In the genomic region with DNA sequence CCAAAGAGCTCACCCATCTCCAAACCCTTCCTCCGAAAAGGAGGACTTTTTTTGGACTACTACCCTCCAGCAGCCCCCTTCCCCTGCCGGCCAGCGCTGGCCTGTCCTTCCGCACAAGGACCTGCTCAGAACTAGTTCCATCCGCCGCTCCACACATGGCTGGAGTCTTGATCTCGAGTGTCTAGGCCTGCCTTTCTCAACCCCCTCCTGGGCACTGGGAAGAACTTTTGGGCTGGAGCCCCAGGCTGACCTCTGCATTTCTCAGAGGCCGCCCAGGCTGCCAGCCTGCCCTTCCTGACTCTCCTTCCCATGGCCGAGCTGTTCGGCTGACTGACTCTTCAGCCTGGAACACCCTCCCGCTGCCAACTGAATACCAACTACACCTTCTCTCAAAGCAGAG, we compare ENCODE assay signal across 7 mouse cellular contexts. TPM values are rescaled to one million over a fixed set of nuclear protein-coding genes. Genes with fewer than 3 reads are reported as not detected.
DNase-seq lines count a peak whose midpoint lies in the region; ATAC-seq and TF ChIP-seq lines count a peak whose summit lies in the region.

No protein-coding gene starts in this region.

- H3K27ac ChIP-seq in lung, postnatal 0 days (ENCODE audit: low read length) = no peak overlapping the region
- no peak overlapping the region for H3K27ac ChIP-seq in forebrain, embryonic 14.5 days (ENCODE audit: low read depth, low read length)
- H3K27ac ChIP-seq in limb, embryonic 10.5 days = no peak overlapping the region
- no peak overlapping the region for H3K27ac ChIP-seq in small intestine, adult 2 months (ENCODE audit: insufficient read depth, low read depth, low read length)

- 11% methylated on average over 11 of the region's 11 CpGs for WGBS in lung, postnatal 0 days
- WGBS in forebrain, embryonic 14.5 days = 19% methylated on average over 11 of the region's 11 CpGs
- WGBS in limb, embryonic 10.5 days = 19% methylated on average over 11 of the region's 11 CpGs
- 20% methylated on average over 11 of the region's 11 CpGs for WGBS in small intestine, adult 2 months
- WGBS in lung, adult 2 months = 6% methylated on average over 11 of the region's 11 CpGs

- peaks cover 63% of the 10 kb centered on the region for H3K27me3 ChIP-seq in lung, postnatal 0 days (replicated peaks; ENCODE audit: insufficient read depth, low read length)
- peaks cover 71% of the 10 kb centered on the region for H3K27me3 ChIP-seq in forebrain, embryonic 14.5 days (replicated peaks; ENCODE audit: control insufficient read depth, insufficient read depth, low read length)
- peaks cover 100% of the 10 kb centered on the region for H3K27me3 ChIP-seq in limb, embryonic 10.5 days (ENCODE audit: low read depth, poor library complexity, severe bottlenecking)
- H3K27me3 ChIP-seq in small intestine, adult 2 months (ENCODE audit: control insufficient read depth, insufficient read depth, low read length) = peaks cover 42% of the 10 kb centered on the region

- peak; percentile 16 for TF ChIP-seq CTCF in lung, postnatal 0 days (IDR thresholded peaks at IDR 0.05)
- TF ChIP-seq CTCF in small intestine, adult 2 months (IDR thresholded peaks at IDR 0.05; ENCODE audit: extremely low read depth, insufficient read length, insufficient replicate concordance, low read depth, low read length) = no peak
- no peak for TF ChIP-seq CTCF in lung, adult 2 months (IDR thresholded peaks at IDR 0.05; ENCODE audit: insufficient read depth, low read length)

- no peak for TF ChIP-seq POLR2A in small intestine, adult 2 months (IDR thresholded peaks at IDR 0.05; ENCODE audit: low read depth, low read length)
- TF ChIP-seq POLR2A in lung, adult 2 months (IDR thresholded peaks at IDR 0.05; ENCODE audit: borderline replicate concordance, extremely low read depth, low read depth, low read length) = no peak

- H3K36me3 ChIP-seq in lung, postnatal 0 days (ENCODE audit: insufficient read depth, low read length) = no peaks in the 10 kb centered on the region
- no peaks in the 10 kb centered on the region for H3K36me3 ChIP-seq in forebrain, embryonic 14.5 days (ENCODE audit: control insufficient read depth, insufficient read depth, low read length)
- no peaks in the 10 kb centered on the region for H3K36me3 ChIP-seq in limb, embryonic 10.5 days
- H3K36me3 ChIP-seq in small intestine, adult 2 months (ENCODE audit: control insufficient read depth, insufficient read depth, low read length) = no peaks in the 10 kb centered on the region

- no peak for TF ChIP-seq EP300 in lung, postnatal 0 days (IDR thresholded peaks at IDR 0.05)

- peak overlapping the region; percentile 25 for H3K4me3 ChIP-seq in lung, postnatal 0 days (ENCODE audit: low read depth, low read length)
- peak overlapping the region; percentile 19 for H3K4me3 ChIP-seq in forebrain, embryonic 14.5 days (ENCODE audit: low read depth, low read length)
- H3K4me3 ChIP-seq in limb, embryonic 10.5 days = peak overlapping the region; percentile 41
- peak overlapping the region; percentile 40 for H3K4me3 ChIP-seq in small intestine, adult 2 months (ENCODE audit: low read depth, low read length)
- no peak overlapping the region for H3K4me3 ChIP-seq in lung, adult 2 months (replicated peaks; ENCODE audit: extremely low read depth, low read depth, low read length)

- H3K4me1 ChIP-seq in lung, postnatal 0 days (ENCODE audit: insufficient read depth, low read depth, low read length) = peaks cover 4% of the 10 kb centered on the region; the same call in 1 of the 2 replicates
- H3K4me1 ChIP-seq in forebrain, embryonic 14.5 days (ENCODE audit: control insufficient read depth, insufficient read depth, low read length) = peaks cover 7% of the 10 kb centered on the region; the same call in 1 of the 2 replicates
- H3K4me1 ChIP-seq in limb, embryonic 10.5 days = peaks cover 51% of the 10 kb centered on the region
- H3K4me1 ChIP-seq in small intestine, adult 2 months (ENCODE audit: control insufficient read depth, insufficient read depth, insufficient read length, low read length) = peaks cover 10% of the 10 kb centered on the region
- no peaks in the 10 kb centered on the region; the same call in 1 of the 2 replicates for H3K4me1 ChIP-seq in lung, adult 2 months (ENCODE audit: control insufficient read depth, insufficient read depth, low read length)

- DNase-seq in lung, postnatal 0 days (ENCODE audit: low spot score) = no peak
- no peak for DNase-seq in lung, postnatal 14 days
- DNase-seq in forebrain, embryonic 14.5 days (ENCODE audit: low spot score) = no peak
- DNase-seq in limb, embryonic 10.5 days (ENCODE audit: low spot score) = no peak
- DNase-seq in lung, adult 2 months = no peak
- DNase-seq in thymus, postnatal 0 days (ENCODE audit: low spot score) = no peak

- H3K9me3 ChIP-seq in lung, postnatal 0 days (ENCODE audit: low read length) = no peaks in the 10 kb centered on the region
- no peaks in the 10 kb centered on the region for H3K9me3 ChIP-seq in forebrain, embryonic 14.5 days (replicated peaks; ENCODE audit: control insufficient read depth, low read length)
- H3K9me3 ChIP-seq in limb, embryonic 10.5 days (replicated peaks) = no peaks in the 10 kb centered on the region

- peak; percentile 34; the same call in 1 of the 2 replicates for ATAC-seq in lung, postnatal 0 days
- ATAC-seq in forebrain, embryonic 14.5 days = 0 out of 2 replicates have a peak, but pooled peaks have one; percentile 26

- H3K4me2 ChIP-seq in lung, postnatal 0 days (replicated peaks; ENCODE audit: low read depth, low read length) = peak overlapping the region; percentile 54
- H3K4me2 ChIP-seq in forebrain, embryonic 14.5 days (ENCODE audit: low read length) = peak overlapping the region; percentile 50

- H3K9ac ChIP-seq in lung, postnatal 0 days (replicated peaks; ENCODE audit: low read depth) = no peak overlapping the region
- peak overlapping the region; percentile 26; the same call in 1 of the 2 replicates for H3K9ac ChIP-seq in forebrain, embryonic 14.5 days (ENCODE audit: low read length)

RNA-seq across cellular contexts. Expression of gene Pth2, which starts 1.8 kb away (rescaled TPM):
- not detected in 2 replicates for polyA plus RNA-seq in lung, postnatal 0 days (2015; fragmentation: Nextera tagmentation; extraction: Ambion mirVana)
- not detected in 2 replicates for polyA plus RNA-seq in forebrain, embryonic 14.5 days (2014; fragmentation: Nextera tagmentation; extraction: Ambion mirVana)
- polyA plus RNA-seq in limb, embryonic 10.5 days (2016; fragmentation: Nextera tagmentation; extraction: Ambion mirVana) = not detected in 2 replicates
- polyA plus RNA-seq in small intestine, adult 2 months (2012; rRNA removed) = not detected in 2 replicates
- polyA plus RNA-seq in lung, adult 2 months (2012; rRNA removed) = not detected in 2 replicates
- not detected in 2 replicates for polyA plus RNA-seq in thymus, postnatal 0 days (2015; fragmentation: Nextera tagmentation; extraction: Ambion mirVana)

RNA-seq across cellular contexts. Expression of gene Gfy, which starts 3.2 kb away (rescaled TPM):
- not detected in 2 replicates for polyA plus RNA-seq in lung, postnatal 0 days (2015; fragmentation: Nextera tagmentation; extraction: Ambion mirVana)
- polyA plus RNA-seq in forebrain, embryonic 14.5 days (2014; fragmentation: Nextera tagmentation; extraction: Ambion mirVana) = not detected in 2 replicates
- polyA plus RNA-seq in limb, embryonic 10.5 days (2016; fragmentation: Nextera tagmentation; extraction: Ambion mirVana) = not detected in 2 replicates
- polyA plus RNA-seq in small intestine, adult 2 months (2012; rRNA removed) = not detected in 2 replicates
- polyA plus RNA-seq in lung, adult 2 months (2012; rRNA removed) = 0.44 and 0.53 TPM in 2 replicates
- polyA plus RNA-seq in thymus, postnatal 0 days (2015; fragmentation: Nextera tagmentation; extraction: Ambion mirVana) = not detected in 2 replicates

RNA-seq across cellular contexts. Expression of gene Slc17a7, which starts 18.9 kb away (rescaled TPM):
- 0.56 and 0.65 TPM in 2 replicates for polyA plus RNA-seq in lung, postnatal 0 days (2015; fragmentation: Nextera tagmentation; extraction: Ambion mirVana)
- 14.6 and 15.9 TPM in 2 replicates for polyA plus RNA-seq in forebrain, embryonic 14.5 days (2014; fragmentation: Nextera tagmentation; extraction: Ambion mirVana)
- polyA plus RNA-seq in limb, embryonic 10.5 days (2016; fragmentation: Nextera tagmentation; extraction: Ambion mirVana) = 0.06 TPM in 1 of 2 replicates, not detected in the other
- 0.03 and 0.09 TPM in 2 replicates for polyA plus RNA-seq in small intestine, adult 2 months (2012; rRNA removed)
- polyA plus RNA-seq in lung, adult 2 months (2012; rRNA removed) = 2.4 and 2.7 TPM in 2 replicates
- polyA plus RNA-seq in thymus, postnatal 0 days (2015; fragmentation: Nextera tagmentation; extraction: Ambion mirVana) = 0.06 TPM in 1 of 2 replicates, not detected in the other

RNA-seq across cellular contexts. Expression of gene Ccdc155, which starts 22.1 kb away (rescaled TPM):
- polyA plus RNA-seq in lung, postnatal 0 days (2015; fragmentation: Nextera tagmentation; extraction: Ambion mirVana) = 2.7 and 3.3 TPM in 2 replicates
- polyA plus RNA-seq in forebrain, embryonic 14.5 days (2014; fragmentation: Nextera tagmentation; extraction: Ambion mirVana) = 0.43 and 0.52 TPM in 2 replicates
- 0.45 and 0.68 TPM in 2 replicates for polyA plus RNA-seq in limb, embryonic 10.5 days (2016; fragmentation: Nextera tagmentation; extraction: Ambion mirVana)
- polyA plus RNA-seq in small intestine, adult 2 months (2012; rRNA removed) = not detected in 2 replicates
- polyA plus RNA-seq in lung, adult 2 months (2012; rRNA removed) = 3.3 and 4.1 TPM in 2 replicates
- 0.20 and 0.37 TPM in 2 replicates for polyA plus RNA-seq in thymus, postnatal 0 days (2015; fragmentation: Nextera tagmentation; extraction: Ambion mirVana)

RNA-seq across cellular contexts. Expression of gene Aldh16a1, which starts 28.2 kb away (rescaled TPM):
- polyA plus RNA-seq in lung, postnatal 0 days (2015; fragmentation: Nextera tagmentation; extraction: Ambion mirVana) = 26.7 and 26.8 TPM in 2 replicates
- polyA plus RNA-seq in forebrain, embryonic 14.5 days (2014; fragmentation: Nextera tagmentation; extraction: Ambion mirVana) = 24.4 and 26.8 TPM in 2 replicates
- 54.2 and 63.7 TPM in 2 replicates for polyA plus RNA-seq in limb, embryonic 10.5 days (2016; fragmentation: Nextera tagmentation; extraction: Ambion mirVana)
- 133 and 253 TPM in 2 replicates for polyA plus RNA-seq in small intestine, adult 2 months (2012; rRNA removed)
- polyA plus RNA-seq in lung, adult 2 months (2012; rRNA removed) = 48.6 and 58.5 TPM in 2 replicates
- 41.6 and 43.3 TPM in 2 replicates for polyA plus RNA-seq in thymus, postnatal 0 days (2015; fragmentation: Nextera tagmentation; extraction: Ambion mirVana)
